Mouse (Mus musculus): ENCODE measurements around the gene 6330409D20Rik. TPM values are rescaled to one million over a fixed set of nuclear protein-coding genes. Genes with fewer than 3 reads are reported as not detected.

The 6330409D20Rik gene
- polyA plus RNA-seq, 1 experiment from 2014 or later, result not detected

GRCm38 (mm10) chr2:32712934-32713817 is 27.6 kb downstream of the 6330409D20Rik start, which contains the start of gene Cdk9:
Cdk9 (minus strand) TSS chr2:32713076.
- H3K4me1 ChIP-seq (replicated peaks), result peaks cover 54% of the 10 kb centered on the region
- H3K36me3 ChIP-seq (replicated peaks), result peaks cover 35% of the 10 kb centered on the region
- peak within 1 kb of the TSS; percentile 94 for H3K27ac ChIP-seq (replicated peaks)
- peak within 1 kb of the TSS; percentile 90 for H3K9ac ChIP-seq
- H3K4me2 ChIP-seq, result peak within 1 kb of the TSS; percentile 94
- H3K27me3 ChIP-seq, result no peaks in the 10 kb centered on the region
- ATAC-seq (ENCODE audit: insufficient read depth), result peak; percentile 81
- H3K9me3 ChIP-seq (replicated peaks), result no peaks in the 10 kb centered on the region
- H3K4me3 ChIP-seq (replicated peaks), result peak within 1 kb of the TSS; percentile 94
- WGBS (ENCODE audit: insufficient replicate concordance), result under 1% methylated on average over 61 of the region's 79 CpGs

GRCm38 (mm10) chr2:32712586-32712933 is 28.3 kb downstream of the 6330409D20Rik start:
- no peaks in the 10 kb centered on the region for H3K27me3 ChIP-seq
- peak; percentile 88 for ATAC-seq (ENCODE audit: insufficient read depth)
- under 1% methylated on average over 44 of the region's 44 CpGs for WGBS (ENCODE audit: insufficient replicate concordance)
- H3K27ac ChIP-seq (replicated peaks), result peak overlapping the region; percentile 94
- peaks cover 54% of the 10 kb centered on the region for H3K4me1 ChIP-seq (replicated peaks)
- no peaks in the 10 kb centered on the region for H3K9me3 ChIP-seq (replicated peaks)
- H3K36me3 ChIP-seq (replicated peaks), result peaks cover 41% of the 10 kb centered on the region
- H3K4me3 ChIP-seq (replicated peaks), result peak overlapping the region; percentile 94
- H3K4me2 ChIP-seq, result peak overlapping the region; percentile 94
- H3K9ac ChIP-seq, result peak overlapping the region; percentile 90

GRCm38 (mm10) chr2:32712108-32712551 is 28.7 kb downstream of the 6330409D20Rik start:
- peak overlapping the region; percentile 94 for H3K4me3 ChIP-seq (replicated peaks)
- H3K4me1 ChIP-seq (replicated peaks), result peaks cover 54% of the 10 kb centered on the region
- H3K27me3 ChIP-seq, result no peaks in the 10 kb centered on the region
- WGBS (ENCODE audit: insufficient replicate concordance), result under 1% methylated on average over 41 of the region's 41 CpGs
- peak overlapping the region; percentile 94 for H3K4me2 ChIP-seq
- peak overlapping the region; percentile 94 for H3K27ac ChIP-seq (replicated peaks)
- peaks cover 45% of the 10 kb centered on the region for H3K36me3 ChIP-seq (replicated peaks)
- peak; percentile 68 for ATAC-seq (ENCODE audit: insufficient read depth)
- no peaks in the 10 kb centered on the region for H3K9me3 ChIP-seq (replicated peaks)
- H3K9ac ChIP-seq, result peak overlapping the region; percentile 90

GRCm38 (mm10) chr2:32711301-32712056 is 29.3 kb downstream of the 6330409D20Rik start:
- Histone ChIP-seq H3K36me3 (replicated peaks) (peaks cover 52% of the 10 kb centered on the region), H3K9me3 (replicated peaks) (no peaks in the 10 kb centered on the region), H3K27me3 (no peaks in the 10 kb centered on the region), H3K4me2 (peak overlapping the region; percentile 94), H3K9ac (peak overlapping the region; percentile 90), H3K27ac (replicated peaks) (peak overlapping the region; percentile 94), H3K4me1 (replicated peaks) (peaks cover 59% of the 10 kb centered on the region), H3K4me3 (replicated peaks) (peak overlapping the region; percentile 94)
- 20% methylated on average over 9 of the region's 9 CpGs for WGBS (ENCODE audit: insufficient replicate concordance)
- ATAC-seq (ENCODE audit: insufficient read depth), result no peak

- 38% methylated on average over 5 of the region's 5 CpGs for WGBS (ENCODE audit: insufficient replicate concordance)
- H3K4me1 ChIP-seq (replicated peaks), result peaks cover 58% of the 10 kb centered on the region
Observed at GRCm38 (mm10) chr2:32710425-32710824, 30.4 kb downstream of the 6330409D20Rik start.

GRCm38 (mm10) chr2:32709521-32710137 is 31.2 kb downstream of the 6330409D20Rik start:
- peaks cover 50% of the 10 kb centered on the region for H3K4me1 ChIP-seq (replicated peaks)
- no peak overlapping the region for H3K4me3 ChIP-seq (replicated peaks)
- peaks cover 70% of the 10 kb centered on the region for H3K36me3 ChIP-seq (replicated peaks)

More at GRCm38 (mm10) chr2:32710425-32710824, 30.4 kb downstream of the 6330409D20Rik start:
- no peak overlapping the region; the same call in 1 of the 2 replicates for H3K4me3 ChIP-seq (replicated peaks)
- H3K27ac ChIP-seq (replicated peaks), result no peak overlapping the region; the same call in 1 of the 2 replicates
- peak overlapping the region; percentile 18 for H3K4me2 ChIP-seq
- H3K9me3 ChIP-seq (replicated peaks), result no peaks in the 10 kb centered on the region
- ATAC-seq (ENCODE audit: insufficient read depth), result no peak
- no peak overlapping the region for H3K9ac ChIP-seq
- peaks cover 62% of the 10 kb centered on the region for H3K36me3 ChIP-seq (replicated peaks)
- H3K27me3 ChIP-seq, result no peaks in the 10 kb centered on the region

GRCm38 (mm10) chr2:32708643-32709042 is 32.2 kb downstream of the 6330409D20Rik start:
- no peak overlapping the region for H3K27ac ChIP-seq (replicated peaks)
- H3K9me3 ChIP-seq (replicated peaks), result no peaks in the 10 kb centered on the region
- no peaks in the 10 kb centered on the region for H3K27me3 ChIP-seq
- WGBS (ENCODE audit: insufficient replicate concordance), result 17% methylated on average over 3 of the region's 3 CpGs
- no peak overlapping the region for H3K9ac ChIP-seq
- H3K4me1 ChIP-seq (replicated peaks), result peaks cover 40% of the 10 kb centered on the region
- no peak overlapping the region for H3K4me2 ChIP-seq
- ATAC-seq (ENCODE audit: insufficient read depth), result no peak
- H3K4me3 ChIP-seq (replicated peaks), result no peak overlapping the region
- H3K36me3 ChIP-seq (replicated peaks), result peaks cover 79% of the 10 kb centered on the region

More at GRCm38 (mm10) chr2:32709521-32710137, 31.2 kb downstream of the 6330409D20Rik start:
- ATAC-seq (ENCODE audit: insufficient read depth), result no peak
- Histone ChIP-seq H3K9ac (no peak overlapping the region), H3K27ac (replicated peaks) (no peak overlapping the region; the same call in 1 of the 2 replicates), H3K27me3 (no peaks in the 10 kb centered on the region), H3K4me2 (no peak overlapping the region), H3K9me3 (replicated peaks) (no peaks in the 10 kb centered on the region)
- WGBS (ENCODE audit: insufficient replicate concordance), result 83% methylated on average over 20 of the region's 20 CpGs

GRCm38 (mm10) chr2:32706971-32707370 is 33.8 kb downstream of the 6330409D20Rik start:
- no peaks in the 10 kb centered on the region for H3K27me3 ChIP-seq
- no peak for ATAC-seq (ENCODE audit: insufficient read depth)
- no peak overlapping the region for H3K4me3 ChIP-seq (replicated peaks)
- no peak overlapping the region for H3K4me2 ChIP-seq
- H3K27ac ChIP-seq (replicated peaks), result no peak overlapping the region
- H3K4me1 ChIP-seq (replicated peaks), result peaks cover 35% of the 10 kb centered on the region
- H3K36me3 ChIP-seq (replicated peaks), result peaks cover 89% of the 10 kb centered on the region
- H3K9me3 ChIP-seq (replicated peaks), result no peaks in the 10 kb centered on the region
- no peak overlapping the region for H3K9ac ChIP-seq
- WGBS (ENCODE audit: insufficient replicate concordance), result 84% methylated on average over 6 of the region's 6 CpGs

GRCm38 (mm10) chr2:32705018-32705417 is 35.8 kb downstream of the 6330409D20Rik start:
- H3K4me3 ChIP-seq (replicated peaks), result no peak overlapping the region
- H3K27ac ChIP-seq (replicated peaks), result peak overlapping the region; percentile 53; the same call in 1 of the 2 replicates
- H3K9ac ChIP-seq, result no peak overlapping the region
- no peak overlapping the region for H3K4me2 ChIP-seq
- H3K4me1 ChIP-seq (replicated peaks), result peaks cover 19% of the 10 kb centered on the region
- 83% methylated on average over 7 of the region's 7 CpGs for WGBS (ENCODE audit: insufficient replicate concordance)
- H3K9me3 ChIP-seq (replicated peaks), result no peaks in the 10 kb centered on the region
- H3K36me3 ChIP-seq (replicated peaks), result peaks cover 73% of the 10 kb centered on the region
- ATAC-seq (ENCODE audit: insufficient read depth), result no peak
- H3K27me3 ChIP-seq, result no peaks in the 10 kb centered on the region

- 70% methylated on average over 2 of the region's 2 CpGs for WGBS (ENCODE audit: insufficient replicate concordance)
- peak; percentile 60 for ATAC-seq (ENCODE audit: insufficient read depth)
- H3K27ac ChIP-seq (replicated peaks), result peak within 1 kb of the TSS; percentile 74
- H3K4me1 ChIP-seq (replicated peaks), result 0 out of 2 replicates have a peak, but pooled peaks cover 12% of the 10 kb centered on the region
- H3K36me3 ChIP-seq (replicated peaks), result peaks cover 63% of the 10 kb centered on the region
- peak within 1 kb of the TSS; percentile 13 for H3K4me3 ChIP-seq (replicated peaks)
- peak within 1 kb of the TSS; percentile 15; the same call in 1 of the 2 replicates for H3K9ac ChIP-seq
- no peaks in the 10 kb centered on the region for H3K9me3 ChIP-seq (replicated peaks)
- no peaks in the 10 kb centered on the region for H3K27me3 ChIP-seq
- H3K4me2 ChIP-seq, result peak within 1 kb of the TSS; percentile 43
Observed at GRCm38 (mm10) chr2:32704021-32704421, 36.8 kb downstream of the 6330409D20Rik start, which contains the start of gene Fpgs. Fpgs (minus strand) TSS chr2:32704145.

All from liver, embryonic 15.5 days (tissue).